Mouse (Mus musculus) lung, adult 2 months (tissue): ENCODE measurements at regions not wholly inside any gene's neighbourhood (a gene's known extent, or its start where the extent isn't known, plus 50 kb on each side); places are given as distances from the start of the nearest gene placed in this dataset.
"Not testable (repeated sequence)": the region's sequence is repeated elsewhere in the genome, so short reads cannot be mapped to it uniquely, and the experiment has no call there.

ENCODE experiments used
- CTCF ChIP-seq: fragments of 200-500 bp; IDR thresholded peaks from 2 replicates; pipeline ENCODE4 v1.5.1; 2011; ENCODE audit warnings: mild to moderate bottlenecking, low read length, control low read depth; ENCODE audit not compliant: insufficient read depth
- POLR2A ChIP-seq: fragments of 200-500 bp; IDR thresholded peaks from 2 replicates; pipeline ENCODE4 v1.6.1; 2011; ENCODE audit warnings: low read depth, mild to moderate bottlenecking, control low read depth, low read length, borderline replicate concordance; ENCODE audit errors: extremely low read depth

DNA sequence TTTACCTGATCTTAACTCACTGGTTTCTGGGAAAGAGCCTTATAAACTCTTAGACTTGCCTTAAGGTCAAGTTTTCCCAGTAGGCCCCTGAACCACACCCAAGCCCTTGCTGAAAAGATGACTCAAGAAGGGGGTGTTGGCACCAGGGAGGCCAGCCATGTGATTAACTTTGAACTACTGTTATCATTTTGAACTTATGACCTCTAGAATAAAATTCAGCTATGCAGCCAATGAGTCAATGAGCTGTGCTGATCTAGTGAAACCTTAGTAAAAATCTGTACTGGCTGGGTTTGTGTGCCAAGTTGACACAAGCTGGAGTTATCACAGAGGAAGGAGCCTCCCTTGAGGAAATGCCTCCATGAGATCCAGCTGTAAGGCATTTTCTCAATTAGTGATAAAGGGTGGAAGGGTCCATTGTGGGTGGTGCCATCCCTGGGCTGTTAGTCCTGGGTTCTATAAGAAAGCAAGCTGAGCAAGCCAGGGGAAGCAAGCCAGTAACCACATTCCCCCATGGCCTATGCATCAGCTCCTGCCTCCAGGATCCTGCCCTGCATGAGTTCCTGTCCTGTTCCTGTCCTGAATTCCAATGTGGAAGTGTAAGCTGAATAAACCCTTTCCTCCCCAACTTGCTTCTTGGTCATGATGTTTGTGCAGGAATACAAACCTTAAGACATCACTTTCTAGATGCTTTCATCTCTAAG is 58.0 kb upstream of the Xcl1 start:
- TF ChIP-seq CTCF, POLR2A: not testable (repeated sequence)
